Mouse (Mus musculus) hindbrain, embryonic 16.5 days (tissue): ENCODE results near the gene Col6a6. TPM values are rescaled to one million over a fixed set of nuclear protein-coding genes. Genes with fewer than 3 reads are reported as not detected.
A peak's percentile ranks its signal among the peaks of the same experiment; 100 is the strongest.

Experiments
- ATAC-seq: fragments of 200-750 bp; cut with Nextera tagmentation; 2 replicates; pipeline ENCODE4 v1.8.0; 2017; ENCODE audit warnings: moderate TSS enrichment, moderate library complexity
- H3K27ac ChIP-seq: fragments of 300-500 bp; sonication (generic); 2 replicates; pipeline ENCODE4 v1.5.1; 2014; ENCODE audit warnings: low read depth, mild to moderate bottlenecking, control low read depth, low read length, moderate library complexity
- H3K27me3 ChIP-seq: fragments of 300-500 bp; sonication (generic); replicated peaks from 2 replicates; pipeline ENCODE4 v1.6.1; 2014; ENCODE audit warnings: low read length; ENCODE audit not compliant: control insufficient read depth, insufficient read depth
- H3K36me3 ChIP-seq: fragments of 300-500 bp; sonication (generic); 2 replicates; pipeline ENCODE4 v1.6.1; 2014; ENCODE audit warnings: mild to moderate bottlenecking, low read length, moderate library complexity, mixed read lengths; ENCODE audit not compliant: control insufficient read depth, insufficient read depth
- H3K4me1 ChIP-seq: fragments of 300-500 bp; sonication (generic); 2 replicates; pipeline ENCODE4 v1.6.1; 2014; ENCODE audit warnings: low read depth, low read length; ENCODE audit not compliant: control insufficient read depth, insufficient read depth
- H3K4me2 ChIP-seq: fragments of 300-500 bp; sonication (generic); 2 replicates; pipeline ENCODE4 v1.6.1; 2014; ENCODE audit warnings: mild to moderate bottlenecking, low read length, control low read depth, moderate library complexity
- H3K4me3 ChIP-seq: fragments of 300-500 bp; sonication (generic); 2 replicates; pipeline ENCODE4 v1.5.1; 2014; ENCODE audit warnings: mild to moderate bottlenecking, low read length, control low read depth, moderate library complexity
- H3K9ac ChIP-seq: fragments of 300-500 bp; sonication (generic); 2 replicates; pipeline ENCODE4 v1.6.1; 2014; ENCODE audit warnings: low read depth, mild to moderate bottlenecking, control low read depth, low read length, moderate library complexity
- H3K9me3 ChIP-seq: fragments of 300-500 bp; sonication (generic); 2 replicates; pipeline ENCODE4 v1.6.1; 2014; ENCODE audit warnings: mild to moderate bottlenecking, low read length, moderate library complexity; ENCODE audit not compliant: control insufficient read depth
- WGBS: fragments of 180-500 bp; shearing (Covaris S2); extraction: QIAGEN DNeasy Blood & Tissue Kit; methylation state at CpG from one replicate; pipeline ENCODE4 v1.1.7; 2014; 5-methylcytosine and 5-hydroxymethylcytosine counted together
- polyA plus RNA-seq: library from polyadenylated mRNA; unstranded; fragments of >200 nt; fragmentation: Nextera tagmentation; extraction: Ambion mirVana; gene quantifications from 2 replicates; pipeline ENCODE4 v1.2.1, GENCODE M21; 2015

The Col6a6 gene
- 0.25 and 0.34 TPM in 2 replicates for polyA plus RNA-seq

- H3K27ac ChIP-seq, result no peak within 1 kb of the TSS
- peak within 1 kb of the TSS; percentile 47 for H3K4me2 ChIP-seq
- no peaks in the 10 kb centered on the region for H3K9me3 ChIP-seq
- no peaks in the 10 kb centered on the region; the same call in 1 of the 2 replicates for H3K27me3 ChIP-seq
- no peak within 1 kb of the TSS for H3K9ac ChIP-seq
- WGBS, result 19% methylated on average over 20 of the region's 20 CpGs
- no peaks in the 10 kb centered on the region for H3K36me3 ChIP-seq
- peaks cover 3% of the 10 kb centered on the region; the same call in 1 of the 2 replicates for H3K4me1 ChIP-seq
- no peak within 1 kb of the TSS for H3K4me3 ChIP-seq
- no peak; the same call in 1 of the 2 replicates for ATAC-seq
These were observed at the start of gene Col6a6 for GRCm38 (mm10) chr9:105827791-105828385. Gene Col6a6 (minus strand): TSS chr9:105828160.

DNA sequence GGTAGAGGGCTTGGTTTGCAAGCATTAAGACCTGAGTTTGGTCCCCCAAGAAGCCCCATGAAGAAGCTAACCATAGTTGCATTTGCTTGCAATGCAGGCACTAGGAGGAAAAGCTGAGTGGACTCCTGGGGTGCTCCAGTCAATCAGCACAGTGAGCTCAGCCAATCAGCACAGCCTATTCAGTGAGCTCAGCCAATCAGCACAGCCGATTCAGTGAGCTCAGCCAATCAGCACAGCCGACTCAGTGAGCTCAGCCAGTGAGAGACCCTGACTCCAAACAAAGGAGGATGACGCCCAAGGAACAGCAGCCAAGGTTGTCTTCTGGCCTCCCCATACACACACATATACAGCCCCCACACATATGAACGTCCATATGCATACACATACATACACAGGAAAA is 48.2 kb upstream of the Col6a6 start:
- Histone ChIP-seq H3K9ac (no peak overlapping the region), H3K27me3 (no peaks in the 10 kb centered on the region), H3K27ac (no peak overlapping the region), H3K4me3 (no peak overlapping the region), H3K4me1 (no peaks in the 10 kb centered on the region), H3K36me3 (no peaks in the 10 kb centered on the region), H3K9me3 (no peaks in the 10 kb centered on the region), H3K4me2 (no peak overlapping the region)
- 95% methylated on average over 4 of the region's 4 CpGs for WGBS
- ATAC-seq, result no peak

DNA sequence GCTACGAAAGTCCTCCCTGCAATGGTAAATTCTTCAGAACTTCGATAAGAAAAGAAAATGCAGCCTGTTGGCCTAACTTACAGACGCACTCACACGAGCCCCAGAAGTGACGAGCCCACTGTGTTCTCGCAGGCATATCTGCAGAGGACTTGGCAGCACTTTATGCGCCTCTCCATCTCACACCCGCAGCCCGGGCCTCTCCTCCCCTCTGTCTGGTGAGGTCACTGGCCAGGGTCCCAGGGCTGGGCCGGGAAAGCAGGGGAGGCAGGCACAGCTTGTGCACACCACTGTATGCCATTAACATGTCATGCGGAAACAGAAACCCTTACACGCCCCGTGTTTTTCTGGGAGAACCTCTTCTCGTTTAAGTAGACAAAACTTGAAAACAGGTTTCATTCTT is 43.7 kb upstream of the Col6a6 start:
- ATAC-seq, result no peak
- Histone ChIP-seq H3K4me2 (no peak overlapping the region), H3K4me1 (no peaks in the 10 kb centered on the region), H3K9me3 (no peaks in the 10 kb centered on the region), H3K9ac (no peak overlapping the region), H3K36me3 (no peaks in the 10 kb centered on the region), H3K4me3 (no peak overlapping the region), H3K27me3 (no peaks in the 10 kb centered on the region), H3K27ac (no peak overlapping the region)
- WGBS, result 68% methylated on average over 14 of the region's 14 CpGs

- 9% methylated on average over 6 of the region's 6 CpGs for WGBS
- Histone ChIP-seq H3K36me3 (no peaks in the 10 kb centered on the region), H3K4me3 (no peak overlapping the region), H3K27ac (no peak overlapping the region), H3K9me3 (no peaks in the 10 kb centered on the region), H3K9ac (no peak overlapping the region), H3K27me3 (no peaks in the 10 kb centered on the region), H3K4me1 (no peaks in the 10 kb centered on the region; the same call in 1 of the 2 replicates), H3K4me2 (no peak overlapping the region)
- ATAC-seq, result peak; percentile 60
These were observed 29.8 kb upstream of the Col6a6 start for GRCm38 (mm10) chr9:105857773-105858172.

DNA sequence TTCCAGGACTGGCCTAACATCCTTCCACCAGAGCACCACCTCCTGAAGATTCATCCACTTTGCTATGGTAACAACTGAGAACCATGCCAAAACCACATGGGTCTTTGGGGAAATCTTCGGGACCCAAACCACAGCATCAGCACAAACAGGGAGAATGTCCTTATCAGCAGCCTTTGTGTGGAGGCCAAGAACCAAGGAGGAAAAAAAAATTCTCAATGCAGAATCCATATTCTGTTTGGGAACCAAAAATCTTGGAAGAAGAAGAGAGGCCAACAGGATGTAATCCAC is 24.8 kb upstream of the Col6a6 start:
- ATAC-seq, result no peak
- no peak overlapping the region for H3K9ac ChIP-seq
- H3K27ac ChIP-seq, result no peak overlapping the region
- H3K4me3 ChIP-seq, result no peak overlapping the region
- H3K9me3 ChIP-seq, result no peaks in the 10 kb centered on the region
- WGBS, result 81% methylated on average over 1 of the region's 1 CpGs
- H3K4me1 ChIP-seq, result no peaks in the 10 kb centered on the region; the same call in 1 of the 2 replicates
- no peak overlapping the region for H3K4me2 ChIP-seq
- no peaks in the 10 kb centered on the region for H3K36me3 ChIP-seq
- no peaks in the 10 kb centered on the region for H3K27me3 ChIP-seq

DNA sequence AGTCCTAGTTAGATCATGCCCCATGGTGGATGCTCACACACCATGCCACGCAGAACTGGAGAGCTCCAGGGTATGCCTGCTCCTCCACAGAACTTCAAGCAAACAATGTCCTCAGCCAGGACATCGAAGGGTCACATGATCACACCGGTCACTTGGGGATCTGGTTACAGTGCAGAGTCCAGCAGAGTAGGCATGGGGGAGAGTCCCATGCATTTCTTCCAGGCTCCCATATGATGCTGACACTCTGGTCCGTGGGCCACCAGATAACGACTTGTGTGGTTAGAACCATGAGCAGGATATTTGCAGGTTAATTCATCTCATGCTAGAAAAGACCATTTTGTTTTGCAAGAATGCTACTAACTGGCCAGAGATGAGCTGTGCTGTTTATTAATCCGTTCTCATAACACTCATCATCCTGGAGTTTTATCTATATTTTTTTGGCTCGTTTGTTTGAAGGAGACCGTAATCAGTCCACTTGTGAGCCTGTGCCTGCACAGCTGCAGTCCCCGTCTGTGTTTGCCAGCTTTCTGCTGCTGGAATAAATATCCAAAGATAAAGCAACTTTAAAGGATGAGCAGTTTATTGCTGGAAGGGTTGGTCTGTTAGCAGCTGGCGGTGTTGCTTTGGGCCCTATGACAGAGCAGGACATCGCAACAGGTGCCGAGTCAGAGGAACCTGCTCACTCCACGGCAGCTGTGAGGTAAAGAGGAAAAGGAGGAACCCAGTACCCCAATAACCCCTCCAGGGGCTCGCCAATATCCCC is 24.2 kb upstream of the Col6a6 start:
- Histone ChIP-seq H3K27ac (no peak overlapping the region), H3K4me2 (no peak overlapping the region), H3K4me3 (no peak overlapping the region), H3K4me1 (no peaks in the 10 kb centered on the region; the same call in 1 of the 2 replicates), H3K27me3 (no peaks in the 10 kb centered on the region), H3K36me3 (no peaks in the 10 kb centered on the region), H3K9me3 (no peaks in the 10 kb centered on the region), H3K9ac (no peak overlapping the region)
- no peak for ATAC-seq
- WGBS, result 80% methylated on average over 14 of the region's 14 CpGs

- no peak overlapping the region for H3K4me2 ChIP-seq
- no peaks in the 10 kb centered on the region for H3K36me3 ChIP-seq
- WGBS, result 88% methylated on average over 3 of the region's 3 CpGs
- H3K4me1 ChIP-seq, result no peaks in the 10 kb centered on the region
- no peak for ATAC-seq
- H3K9ac ChIP-seq, result no peak overlapping the region
- H3K27ac ChIP-seq, result no peak overlapping the region
- no peaks in the 10 kb centered on the region for H3K9me3 ChIP-seq
- H3K4me3 ChIP-seq, result no peak overlapping the region
- no peaks in the 10 kb centered on the region for H3K27me3 ChIP-seq
These were observed 23.1 kb upstream of the Col6a6 start for GRCm38 (mm10) chr9:105851011-105851410.

- H3K9me3 ChIP-seq, result no peaks in the 10 kb centered on the region
- H3K27me3 ChIP-seq, result no peaks in the 10 kb centered on the region
- no peak overlapping the region for H3K9ac ChIP-seq
- no peak overlapping the region for H3K27ac ChIP-seq
- ATAC-seq, result no peak
- H3K4me3 ChIP-seq, result no peak overlapping the region
- no peak overlapping the region for H3K4me2 ChIP-seq
- 76% methylated on average over 4 of the region's 4 CpGs for WGBS
- H3K4me1 ChIP-seq, result no peaks in the 10 kb centered on the region
- H3K36me3 ChIP-seq, result no peaks in the 10 kb centered on the region
These were observed 20.4 kb upstream of the Col6a6 start for GRCm38 (mm10) chr9:105848396-105848795.

GRCm38 (mm10) chr9:105847261-105847660 is 19.3 kb upstream of the Col6a6 start:
- no peak overlapping the region for H3K4me3 ChIP-seq
- H3K27me3 ChIP-seq, result no peaks in the 10 kb centered on the region
- H3K36me3 ChIP-seq, result no peaks in the 10 kb centered on the region
- H3K27ac ChIP-seq, result no peak overlapping the region
- no peaks in the 10 kb centered on the region for H3K4me1 ChIP-seq
- WGBS, result 94% methylated on average over 5 of the region's 5 CpGs
- no peak overlapping the region for H3K4me2 ChIP-seq
- H3K9me3 ChIP-seq, result no peaks in the 10 kb centered on the region
- ATAC-seq, result no peak
- no peak overlapping the region for H3K9ac ChIP-seq
